Mouse (Mus musculus): ENCODE measurements around the gene Lsr.
"Not testable (repeated sequence)": the region's sequence is repeated elsewhere in the genome, so short reads cannot be mapped to it uniquely, and the experiment has no call there.

Gene Lsr

DNA sequence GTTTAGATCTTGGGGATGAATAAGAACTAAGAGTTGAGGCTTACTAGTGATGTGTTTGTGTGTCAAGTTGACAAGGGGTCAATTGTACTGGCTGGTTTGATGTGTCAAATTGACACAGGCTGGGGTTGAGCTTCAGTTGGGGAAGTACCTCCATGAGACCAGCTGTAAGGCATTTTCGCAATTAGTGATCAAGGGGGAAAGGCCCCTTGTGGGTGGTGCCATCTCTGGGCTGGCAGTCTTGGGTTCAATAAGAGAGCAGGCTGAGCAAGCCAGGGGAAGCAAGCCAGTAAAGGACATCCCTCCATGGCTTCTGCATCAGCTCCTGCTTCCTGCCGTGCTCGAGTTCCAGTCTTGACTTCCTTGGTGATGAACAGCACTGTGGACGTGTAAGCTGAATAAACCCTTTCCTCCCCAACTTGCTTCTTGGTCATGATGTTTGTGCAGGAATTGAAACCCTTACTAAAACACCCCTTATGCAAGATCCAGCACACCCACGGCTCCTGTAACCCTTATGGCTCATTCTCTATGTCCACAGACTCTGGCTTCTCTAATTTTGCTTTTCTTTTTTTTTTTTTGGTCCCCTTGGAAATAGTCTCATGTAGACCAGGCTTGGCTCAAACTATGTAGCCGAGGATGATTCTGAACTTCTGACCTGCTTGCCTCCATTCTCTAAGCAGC lies 37.7 kb downstream of the Lsr start:
- DNase-seq (ENCODE audit: low spot score in 2 of 2): not testable (repeated sequence)

DNA sequence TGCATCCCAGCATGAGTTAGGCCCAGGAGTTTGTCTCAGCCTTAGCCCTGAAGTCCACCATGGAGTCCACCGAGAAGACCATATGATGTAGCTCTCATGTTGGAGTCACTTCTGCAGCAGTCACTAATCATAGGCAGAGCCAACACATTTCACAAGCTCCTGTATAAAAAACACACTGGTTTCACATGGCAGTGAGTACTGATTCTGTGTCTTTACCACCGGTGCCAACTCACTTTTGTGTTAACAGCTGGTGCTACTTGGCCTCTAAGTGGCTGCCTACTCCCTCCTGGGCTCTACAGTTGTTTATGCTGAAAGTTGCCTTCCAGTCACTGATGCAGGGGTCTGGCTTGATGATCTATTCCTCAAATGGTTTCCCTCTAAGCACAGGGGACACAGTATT lies 48.7 kb downstream of the Lsr start, which contains the start of gene Hamp2:
Hamp2 (minus strand) TSS at position 101 of the 400 bp plus-strand sequence.
- not testable (repeated sequence) for DNase-seq (ENCODE audit: low spot score in 2 of 2)

DNA sequence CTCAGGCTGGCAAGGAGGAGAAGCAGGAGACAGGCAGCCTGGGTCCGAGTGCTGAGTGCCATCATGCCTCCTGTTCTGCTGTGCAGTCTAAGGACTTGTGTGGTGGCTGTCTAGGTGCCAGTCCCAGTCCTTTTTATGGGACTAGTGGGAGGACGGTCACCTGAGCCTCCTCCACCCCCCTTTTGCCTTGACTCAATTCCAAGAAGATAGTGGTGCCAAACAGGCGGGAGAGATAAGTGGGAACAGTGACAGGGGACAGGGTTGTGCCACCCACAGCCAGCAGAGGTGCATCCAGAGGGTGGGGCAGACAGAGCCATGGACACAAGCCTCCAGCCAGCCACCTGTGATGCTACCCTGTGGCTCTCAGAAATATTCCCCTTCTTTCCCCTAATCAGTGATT lies 49.2 kb downstream of the Lsr start:
- DNase-seq (ENCODE audit: low spot score in 2 of 2): no peak

DNA sequence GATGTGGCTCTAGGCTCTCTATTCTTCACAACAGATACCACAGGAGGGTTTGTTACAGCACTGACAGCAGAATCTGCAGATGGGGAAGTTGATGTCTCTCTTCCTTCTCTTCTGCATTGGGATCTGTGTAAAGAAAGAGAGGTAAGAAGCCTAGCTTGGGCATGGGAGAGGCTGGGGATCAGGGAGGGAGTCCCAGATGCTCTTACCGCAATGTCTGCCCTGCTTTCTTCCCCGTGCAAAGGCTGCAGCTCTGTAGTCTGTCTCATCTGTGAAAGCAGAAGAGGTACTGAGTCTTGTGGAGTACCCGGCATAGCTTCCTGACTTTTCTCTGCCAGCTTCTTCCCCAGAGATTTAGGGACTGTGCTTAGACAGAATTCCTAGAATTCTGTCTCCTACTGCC lies 50.8 kb downstream of the Lsr start:
- not testable (repeated sequence) for DNase-seq (ENCODE audit: low spot score in 2 of 2)

DNA sequence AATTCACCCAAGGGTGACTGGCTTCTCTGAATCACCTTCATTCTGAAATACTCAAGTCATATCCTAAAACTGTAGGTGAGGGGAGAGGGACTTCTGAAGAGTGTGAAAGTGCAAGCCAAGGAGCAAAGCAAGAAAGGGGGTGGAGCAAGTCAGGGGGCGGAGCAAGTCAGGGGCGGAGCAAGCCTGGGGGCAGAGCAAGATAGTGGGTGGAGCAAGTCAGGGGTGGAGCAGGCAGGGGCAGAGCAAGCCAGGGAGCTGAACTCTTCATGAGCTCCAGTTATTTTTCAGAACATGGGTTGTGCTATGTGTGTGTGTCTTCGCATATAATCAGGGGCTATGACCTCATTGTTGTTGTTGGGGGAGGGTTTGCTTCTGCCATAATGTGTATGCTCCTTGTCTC lies 53.0 kb downstream of the Lsr start:
- DNase-seq (ENCODE audit: low spot score in 2 of 2): no peak

DNA sequence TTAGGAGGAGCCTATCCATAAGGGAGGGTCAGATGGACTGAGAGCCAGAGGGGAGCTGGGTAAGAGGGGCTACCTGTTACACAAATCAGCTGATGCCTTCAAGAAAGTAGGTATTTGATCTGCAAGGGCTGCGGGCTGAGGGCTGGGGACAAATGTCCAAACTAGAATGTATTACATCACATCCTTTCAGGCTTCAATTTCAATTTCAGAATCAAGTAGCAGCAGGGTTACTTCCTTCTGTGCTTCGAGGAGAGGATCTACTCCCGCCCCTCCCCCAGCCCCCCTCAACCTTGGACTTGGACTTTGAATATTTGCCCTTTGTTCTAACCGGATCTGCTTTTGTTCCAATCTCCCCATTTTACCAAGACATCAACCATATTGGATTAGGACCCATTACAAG lies 56.0 kb downstream of the Lsr start:
- no peak for DNase-seq (ENCODE audit: low spot score in 2 of 2)

DNA sequence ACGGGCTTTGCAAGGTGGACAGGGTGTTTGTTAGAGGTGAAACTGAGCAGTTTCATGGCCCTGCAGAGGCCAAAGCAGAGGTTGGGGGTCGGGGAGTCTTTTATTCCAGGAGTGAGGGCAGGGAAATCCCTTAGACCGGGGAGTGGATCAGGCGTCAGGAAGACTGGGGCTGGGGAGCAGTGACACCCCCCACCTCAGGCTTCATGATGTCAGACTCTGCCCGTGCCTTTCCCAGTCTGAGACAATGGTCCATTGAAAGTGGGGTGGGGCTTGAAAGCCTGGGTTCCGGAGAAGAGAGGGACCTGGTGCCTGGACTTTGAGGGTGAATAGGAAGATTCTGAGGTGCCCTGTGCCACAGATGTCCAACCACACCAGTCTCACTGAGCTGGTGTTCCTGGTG lies 56.6 kb downstream of the Lsr start:
- no peak for DNase-seq (ENCODE audit: low spot score in 2 of 2)

DNA sequence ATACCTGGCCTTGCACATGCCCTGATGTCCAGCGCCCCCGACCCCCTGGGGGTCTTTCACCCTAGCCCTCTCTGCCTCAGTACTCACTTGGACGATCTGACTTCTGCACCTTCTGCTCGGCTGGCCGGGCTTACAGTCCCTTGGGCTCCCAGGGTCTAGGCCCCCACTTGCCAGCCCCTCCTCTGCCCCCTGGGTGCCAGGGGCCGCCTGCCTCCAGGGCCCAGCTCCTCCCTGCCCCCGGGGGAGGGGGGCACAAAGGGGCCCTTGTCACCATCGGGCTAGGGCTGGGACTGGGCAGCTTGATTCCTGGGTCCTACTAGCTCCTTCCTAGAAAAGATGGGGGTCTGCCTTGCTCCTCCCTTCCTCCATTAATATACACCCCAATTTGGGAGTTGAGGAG lies 58.5 kb downstream of the Lsr start, which contains the start of gene Mag:
Mag (minus strand) TSS at position 142 of the 400 bp plus-strand sequence.
- DNase-seq (ENCODE audit: low spot score in 2 of 2): no peak

DNA sequence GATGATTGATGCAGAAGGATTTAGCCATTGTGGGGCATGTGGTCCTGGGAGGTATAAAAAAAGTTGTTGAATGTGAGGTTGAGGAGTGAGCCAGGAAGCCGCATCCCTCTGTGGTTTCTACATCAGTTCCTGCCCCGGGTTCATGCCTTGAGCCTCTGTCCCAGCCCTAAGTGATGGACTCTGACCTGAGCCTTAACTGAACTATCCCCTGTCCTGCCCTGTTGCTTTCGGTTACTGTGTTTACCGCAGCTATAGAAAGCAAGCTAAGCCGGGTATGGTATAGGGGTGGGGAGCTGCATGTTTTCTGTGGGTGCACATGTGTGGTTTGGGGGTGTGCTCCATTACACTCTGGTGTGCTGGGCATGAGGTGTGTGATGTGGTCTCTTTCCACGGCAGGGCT lies 63.5 kb downstream of the Lsr start:
- DNase-seq (ENCODE audit: low spot score in 2 of 2): no peak

DNA sequence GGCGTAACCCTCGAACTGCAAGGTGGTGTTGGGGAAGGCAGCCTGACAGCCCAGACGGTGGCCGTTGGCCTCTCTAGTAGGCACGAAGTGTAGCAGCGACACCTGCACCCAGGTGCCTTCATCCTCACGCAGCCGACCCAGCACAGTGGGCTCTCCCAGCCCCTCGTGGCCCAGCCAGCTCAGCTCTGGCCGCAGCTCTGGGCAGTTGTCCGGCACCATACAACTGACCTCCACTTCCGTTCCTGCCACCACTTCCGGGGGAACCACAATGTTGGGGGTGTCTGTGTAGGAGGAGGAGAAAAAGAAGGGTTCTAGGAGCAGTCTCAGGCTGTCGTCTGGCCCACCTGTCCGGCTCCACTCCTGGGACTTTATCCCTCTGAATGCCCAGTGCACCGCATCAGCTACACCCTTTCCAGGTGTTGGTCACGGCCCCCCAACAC lies 64.3 kb downstream of the Lsr start:
- no peak for DNase-seq (ENCODE audit: low spot score in 2 of 2)

DNA sequence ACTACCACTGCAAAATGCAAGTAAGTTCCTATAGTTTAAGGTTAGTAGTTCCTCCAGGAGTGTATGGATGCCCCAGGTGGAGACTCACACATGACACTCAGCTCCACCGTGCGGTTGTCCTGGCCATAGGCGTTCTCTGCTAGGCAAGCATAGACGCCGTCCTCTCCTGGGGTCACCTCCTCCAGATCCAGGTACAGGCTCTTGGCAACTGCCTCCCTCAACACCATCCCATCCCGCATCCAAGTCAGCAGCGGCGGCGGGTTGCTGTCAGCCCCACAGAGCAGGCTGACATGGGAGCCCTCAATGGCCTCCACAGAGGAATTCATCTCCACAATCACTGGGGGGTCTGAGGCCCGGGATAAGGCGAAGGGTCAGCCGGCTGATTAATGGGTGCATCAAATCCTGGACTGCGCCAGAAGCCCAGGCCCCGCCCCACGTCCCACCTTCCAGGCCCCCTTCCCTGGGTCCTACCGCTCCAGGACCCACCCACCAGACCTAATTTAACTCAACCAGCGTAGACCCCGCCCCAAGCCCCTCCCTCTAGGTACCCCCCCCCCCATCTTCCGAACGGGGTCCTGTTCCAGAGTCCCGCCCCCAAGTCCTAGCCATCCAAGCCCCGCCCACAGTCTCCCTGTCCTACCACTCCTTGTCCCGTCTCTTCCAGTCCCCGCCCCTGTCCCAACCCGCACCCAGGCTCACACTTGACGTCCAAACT lies 64.8 kb downstream of the Lsr start:
- no peak for DNase-seq (ENCODE audit: low spot score in 2 of 2)
